Mouse (Mus musculus) kidney, postnatal 10 days (tissue): Measurements from ENCODE around the gene Camkmt.

Experiments used
- DNase-seq: peaks from one replicate; pipeline ENCODE4 v3.0.0; 2021; ENCODE audit warnings: mixed read lengths

The Camkmt gene

GRCm38 (mm10) chr17:85309046-85309445 is 218.7 kb downstream of the Camkmt start:
- no peak for DNase-seq

GRCm38 (mm10) chr17:85311348-85311747 is 221.0 kb downstream of the Camkmt start:
- no peak for DNase-seq

GRCm38 (mm10) chr17:85318401-85318800 is 228.0 kb downstream of the Camkmt start:
- no peak for DNase-seq

GRCm38 (mm10) chr17:85319779-85320300 is 229.5 kb downstream of the Camkmt start:
- DNase-seq: no peak

- no peak for DNase-seq
These were observed 238.5 kb downstream of the Camkmt start for GRCm38 (mm10) chr17:85328901-85329300.

GRCm38 (mm10) chr17:85335464-85335863 is 245.1 kb downstream of the Camkmt start:
- no peak for DNase-seq

- DNase-seq: no peak
These were observed 247.3 kb downstream of the Camkmt start for GRCm38 (mm10) chr17:85337666-85338065.

GRCm38 (mm10) chr17:85341134-85341700 is 250.9 kb downstream of the Camkmt start:
- DNase-seq: no peak

- no peak for DNase-seq
These were observed 252.1 kb downstream of the Camkmt start for GRCm38 (mm10) chr17:85342471-85342870.

GRCm38 (mm10) chr17:85343435-85343834 is 253.1 kb downstream of the Camkmt start:
- no peak for DNase-seq

GRCm38 (mm10) chr17:85346701-85347100 is 256.3 kb downstream of the Camkmt start:
- DNase-seq: no peak

GRCm38 (mm10) chr17:85349331-85349935 is 259.1 kb downstream of the Camkmt start:
- no peak for DNase-seq

GRCm38 (mm10) chr17:85351301-85351700 is 260.9 kb downstream of the Camkmt start:
- DNase-seq: no peak

- DNase-seq: no peak
These were observed 262.4 kb downstream of the Camkmt start for GRCm38 (mm10) chr17:85352731-85353130.

- no peak for DNase-seq
These were observed 262.8 kb downstream of the Camkmt start for GRCm38 (mm10) chr17:85353191-85353590.

GRCm38 (mm10) chr17:85353636-85354035 is 263.3 kb downstream of the Camkmt start:
- DNase-seq: no peak

GRCm38 (mm10) chr17:85355356-85355755 is 265.0 kb downstream of the Camkmt start:
- DNase-seq: peak; percentile 37

- no peak for DNase-seq
These were observed 270.7 kb downstream of the Camkmt start for GRCm38 (mm10) chr17:85361006-85361405.

GRCm38 (mm10) chr17:85367319-85367718 is 277.0 kb downstream of the Camkmt start:
- DNase-seq: no peak

- DNase-seq: no peak
These were observed 278.4 kb downstream of the Camkmt start for GRCm38 (mm10) chr17:85368776-85369175.

GRCm38 (mm10) chr17:85372076-85372475 is 281.7 kb downstream of the Camkmt start:
- peak; percentile 59 for DNase-seq

- no peak for DNase-seq
These were observed 282.2 kb downstream of the Camkmt start for GRCm38 (mm10) chr17:85372523-85372922.

GRCm38 (mm10) chr17:85374100-85374833 is 283.9 kb downstream of the Camkmt start:
- no peak for DNase-seq

GRCm38 (mm10) chr17:85374834-85375176 is 284.5 kb downstream of the Camkmt start:
- DNase-seq: no peak
